Mouse (Mus musculus): ENCODE measurements at regions not wholly inside any gene's neighbourhood (a gene's known extent, or its start where the extent isn't known, plus 50 kb on each side); places are given as distances from the start of the nearest gene placed in this dataset.
A peak's percentile ranks its signal among the peaks of the same experiment; 100 is the strongest.

- DNase-seq: peak in 1 of 2 experiments; percentile 6
- peaks cover 1% of the 10 kb centered on the region; the same call in 1 of the 2 replicates for H3K4me1 ChIP-seq (ENCODE audit: control insufficient read depth, insufficient read depth, low read length)
- no peaks in the 10 kb centered on the region for H3K79me2 ChIP-seq (replicated peaks; ENCODE audit: control insufficient read depth, insufficient read depth, low read length)
- 40% methylated on average over 1 of the region's 1 CpGs for WGBS
- no peak overlapping the region for H3K27ac ChIP-seq
- no peaks in the 10 kb centered on the region for H3K27me3 ChIP-seq (ENCODE audit: control insufficient read depth, insufficient read depth, low read length)
- H3K4me3 ChIP-seq: no peak overlapping the region
- intact Hi-C loops (cut with DNase I): no loop called here
- H3K9ac ChIP-seq (ENCODE audit: low read depth, low read length): no peak overlapping the region
- no peaks in the 10 kb centered on the region for H3K36me3 ChIP-seq (ENCODE audit: control insufficient read depth, insufficient read depth, low read length)
- TF ChIP-seq POLR2A (IDR thresholded peaks at IDR 0.05; ENCODE audit: insufficient read depth, low read depth, low read length) (no peak), CTCF (IDR thresholded peaks at IDR 0.05) (no peak), EP300 (IDR thresholded peaks at IDR 0.05; ENCODE audit: insufficient read depth, low read depth, low read length) (no peak)
These were observed 72.4 kb upstream of the Tsc22d2 start for GRCm38 (mm10) chr3:58342096-58342495.

- 48% methylated on average over 4 of the region's 4 CpGs for WGBS
- peak in 1 of 2 experiments; percentile 23 for DNase-seq
- Histone ChIP-seq H3K27me3 (ENCODE audit: control insufficient read depth, insufficient read depth, low read length) (no peaks in the 10 kb centered on the region), H3K4me3 (no peak overlapping the region), H3K36me3 (ENCODE audit: control insufficient read depth, insufficient read depth, low read length) (no peaks in the 10 kb centered on the region), H3K9ac (ENCODE audit: low read depth, low read length) (no peak overlapping the region), H3K27ac (no peak overlapping the region), H3K79me2 (replicated peaks; ENCODE audit: control insufficient read depth, insufficient read depth, low read length) (no peaks in the 10 kb centered on the region), H3K4me1 (ENCODE audit: control insufficient read depth, insufficient read depth, low read length) (no peaks in the 10 kb centered on the region)
- TF ChIP-seq CTCF (IDR thresholded peaks at IDR 0.05) (no peak), POLR2A (IDR thresholded peaks at IDR 0.05; ENCODE audit: insufficient read depth, low read depth, low read length) (no peak), EP300 (IDR thresholded peaks at IDR 0.05; ENCODE audit: insufficient read depth, low read depth, low read length) (no peak)
- intact Hi-C loops (cut with DNase I): no loop called here
These were observed 52.0 kb upstream of the Tsc22d2 start for GRCm38 (mm10) chr3:58362563-58362962.

GRCm38 (mm10) chr3:58364526-58364925, 50.0 kb upstream of the Tsc22d2 start:
- H3K4me3 ChIP-seq: no peak overlapping the region
- H3K36me3 ChIP-seq (ENCODE audit: control insufficient read depth, insufficient read depth, low read length): no peaks in the 10 kb centered on the region
- H3K9ac ChIP-seq (ENCODE audit: low read depth, low read length): no peak overlapping the region
- DNase-seq: no peak
- H3K79me2 ChIP-seq (replicated peaks; ENCODE audit: control insufficient read depth, insufficient read depth, low read length): no peaks in the 10 kb centered on the region
- no peaks in the 10 kb centered on the region for H3K4me1 ChIP-seq (ENCODE audit: control insufficient read depth, insufficient read depth, low read length)
- 45% methylated on average over 3 of the region's 3 CpGs for WGBS
- no peaks in the 10 kb centered on the region for H3K27me3 ChIP-seq (ENCODE audit: control insufficient read depth, insufficient read depth, low read length)
- intact Hi-C loops (cut with DNase I): no loop called here
- TF ChIP-seq CTCF (IDR thresholded peaks at IDR 0.05): no peak
- no peak for TF ChIP-seq POLR2A (IDR thresholded peaks at IDR 0.05; ENCODE audit: insufficient read depth, low read depth, low read length)
- TF ChIP-seq EP300 (IDR thresholded peaks at IDR 0.05; ENCODE audit: insufficient read depth, low read depth, low read length): no peak
- H3K27ac ChIP-seq: no peak overlapping the region
